Mouse (Mus musculus): ENCODE measurements around the gene Olfr406.

DNA sequence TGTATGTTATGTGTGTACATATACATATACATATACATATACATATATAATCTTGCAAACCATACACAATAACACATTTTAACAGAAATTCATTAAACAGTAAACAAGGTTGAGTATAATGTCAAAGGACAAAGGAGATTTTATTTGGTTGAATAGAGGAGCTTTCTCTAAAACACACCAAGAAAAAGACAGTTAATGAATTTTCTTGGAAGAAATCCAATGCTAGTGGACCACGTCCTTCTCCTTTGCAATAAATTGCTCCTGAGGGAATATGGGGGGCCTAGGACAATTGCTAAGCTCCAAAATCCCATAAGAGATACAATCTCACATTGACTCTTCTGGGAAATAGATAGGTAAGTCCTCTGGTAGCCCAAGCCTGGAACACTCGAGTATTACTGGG is at the start of gene Olfr406:
- TF ChIP-seq GATA1 (IDR thresholded peaks at IDR 0.05; ENCODE audit: low read length) (no peak), TAL1 (IDR thresholded peaks at IDR 0.05; ENCODE audit: low read length) (no peak)
